Mouse (Mus musculus): ENCODE results near the gene Gm12355. TPM values are rescaled to one million over a fixed set of nuclear protein-coding genes. Genes with fewer than 3 reads are reported as not detected.

Gm12355 gene
- total RNA-seq, 2 experiments from 2014 or later, result 6.6 to 10.4 TPM

- no peak for DNase-seq
These were observed 44.0 kb downstream of the Gm12355 start for GRCm38 (mm10) chr11:98581286-98582029.

DNA sequence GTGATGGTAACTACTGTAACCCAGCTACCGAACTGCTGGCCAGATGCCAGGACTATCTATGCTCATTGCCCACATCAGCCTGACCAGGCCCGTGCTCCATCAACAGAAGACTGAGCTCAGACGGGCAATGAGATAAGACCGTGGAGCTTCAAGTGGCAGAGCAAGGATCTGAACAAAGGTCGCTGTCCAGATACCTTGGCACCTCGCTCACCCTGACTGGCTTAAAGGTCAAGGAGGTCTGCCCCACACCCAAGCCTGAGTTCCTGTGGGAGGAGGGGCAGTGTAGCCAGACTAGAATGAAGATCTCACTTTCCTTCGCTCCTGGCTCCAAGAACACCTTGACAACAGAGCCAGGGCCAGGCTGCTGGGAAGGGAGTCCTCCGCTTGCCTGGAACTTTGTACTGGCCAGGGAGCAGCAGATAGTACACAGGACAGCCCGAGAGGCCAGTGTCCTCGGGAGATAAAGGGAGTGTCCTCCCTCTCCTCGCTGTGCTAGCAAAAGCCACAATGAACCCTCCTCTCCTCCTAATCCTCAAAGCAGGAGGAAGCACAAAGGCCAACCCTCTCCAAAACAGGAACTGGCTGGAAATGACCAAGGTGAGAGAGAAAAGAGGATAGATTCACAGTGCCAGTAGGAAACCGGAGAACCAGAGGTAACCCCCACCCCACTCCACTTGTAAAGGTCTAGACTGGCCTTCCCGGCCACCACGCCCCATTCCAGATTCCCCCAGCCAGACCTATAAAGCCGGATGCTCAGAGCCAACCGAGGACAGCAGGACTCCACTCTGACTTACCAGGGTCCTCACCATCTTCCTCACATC is 45.0 kb downstream of the Gm12355 start:
- DNase-seq, result no peak

- DNase-seq, result peak in 1 of 2 experiments; percentile 14
These were observed 47.7 kb downstream of the Gm12355 start for GRCm38 (mm10) chr11:98577776-98578175.

Other genes starting within 250 kb of the Gm12355 start
- 1,000 to 10,000 TPM; 1,636 to 2,096 TPM for gene Tcap, start 241.8 kb downstream of the Gm12355 start, total RNA-seq (2021)
- gene Pnmt, start 239.2 kb downstream of the Gm12355 start, total RNA-seq (2021), result under 1 TPM; 0.84 to 0.90 TPM
- 1 to 10 TPM; 8.1 to 9.1 TPM for gene Pgap3, start 225.2 kb downstream of the Gm12355 start, total RNA-seq (2021)
- 1 to 10 TPM; 5.6 to 5.9 TPM for gene Erbb2, start 213.2 kb downstream of the Gm12355 start, total RNA-seq (2021)
- 10 to 100 TPM; 63.9 to 65.9 TPM for gene Mien1, start 186.7 kb downstream of the Gm12355 start, total RNA-seq (2021)
- under 1 TPM; 0.21 to 0.30 TPM for gene Grb7, start 179.3 kb downstream of the Gm12355 start, total RNA-seq (2021)
- 1 to 10 TPM in 1 of 2 experiments, under 1 TPM in 1; 0.89 to 5.0 TPM for gene Ikzf3, start 79.6 kb downstream of the Gm12355 start, total RNA-seq (2021)
- not detected for gene Zpbp2, start 74.6 kb downstream of the Gm12355 start, total RNA-seq (2021)
- 10 to 100 TPM; 42.6 to 47.5 TPM for gene Ormdl3, start 38.3 kb downstream of the Gm12355 start, total RNA-seq (2021)
- gene Lrrc3c, start 27.4 kb downstream of the Gm12355 start, total RNA-seq (2021), result not detected
- 1 to 10 TPM; 3.0 to 3.1 TPM for gene Gsdma3, start 699 bp upstream of the Gm12355 start, total RNA-seq (2021)
- gene Gsdma2, start 21.1 kb upstream of the Gm12355 start, total RNA-seq (2021), result not detected
- gene Gsdma, start 38.7 kb upstream of the Gm12355 start, total RNA-seq (2021), result under 1 TPM; 0.10 TPM
- 100 to 1,000 TPM in 1 of 2 experiments, 10 to 100 TPM in 1; 99.2 to 107 TPM for gene Psmd3, start 56.9 kb upstream of the Gm12355 start, total RNA-seq (2021)
- not detected for gene Csf3, start 75.6 kb upstream of the Gm12355 start, total RNA-seq (2021)
- 10 to 100 TPM; 42.0 to 44.2 TPM for gene Med24, start 103.8 kb upstream of the Gm12355 start, total RNA-seq (2021)
- gene Thra, start 115.0 kb upstream of the Gm12355 start, total RNA-seq (2021), result 100 to 1,000 TPM in 1 of 2 experiments, 10 to 100 TPM in 1; 99.7 to 103 TPM
- 10 to 100 TPM; 54.2 to 67.6 TPM for gene Nr1d1, start 149.7 kb upstream of the Gm12355 start, total RNA-seq (2021)
- gene Msl1, start 169.9 kb upstream of the Gm12355 start, total RNA-seq (2021), result 10 to 100 TPM; 71.7 to 73.3 TPM
- 10 to 100 TPM; 17.2 to 19.3 TPM for gene Casc3, start 179.2 kb upstream of the Gm12355 start, total RNA-seq (2021)
- under 1 TPM; 0.72 to 0.82 TPM for gene Rapgefl1, start 211.1 kb upstream of the Gm12355 start, total RNA-seq (2021)
- 10 to 100 TPM in 1 of 2 experiments, 1 to 10 TPM in 1; 7.3 to 10.1 TPM for gene Wipf2, start 238.0 kb upstream of the Gm12355 start, total RNA-seq (2021)

Data from heart, adult 18-20 months (tissue).